Mouse (Mus musculus) erythroblast, embryonic 14.5 days (primary cell): Measurements from ENCODE around the gene Hist1h1d.

Source experiments
- GATA1 ChIP-seq: IDR thresholded peaks from 2 replicates; pipeline ENCODE4 v1.6.1; 2012; ENCODE audit warnings: low read length, inconsistent platforms, mixed read lengths
- TAL1 ChIP-seq: IDR thresholded peaks from 3 replicates; pipeline ENCODE4 v1.6.1; 2012; ENCODE audit warnings: low read length, inconsistent platforms, mixed read lengths

DNA sequence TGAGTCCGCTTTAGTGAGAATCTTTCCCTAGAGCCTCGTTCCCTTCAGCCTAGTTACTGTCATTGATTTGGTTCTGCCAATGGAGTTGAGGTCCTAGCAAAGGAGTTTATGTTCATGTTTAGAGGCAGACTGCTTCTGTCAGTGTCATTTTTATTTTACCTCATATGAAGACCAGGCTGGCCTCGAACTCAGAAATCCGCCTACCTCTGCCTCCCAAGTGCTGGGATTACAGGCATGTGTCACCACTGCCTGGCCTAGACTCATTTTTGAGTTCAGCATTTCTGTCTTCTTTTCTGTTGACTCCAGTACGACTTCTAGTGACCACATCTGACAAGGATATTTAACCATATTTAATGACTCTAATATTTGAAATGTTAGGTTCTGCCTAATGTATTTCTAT, 37.8 kb upstream of the Hist1h1d start:
- TF ChIP-seq GATA1 (no peak), TAL1 (no peak)
